Mouse (Mus musculus): ENCODE results near the gene Rasa3. TPM values are rescaled to one million over a fixed set of nuclear protein-coding genes. Genes with fewer than 3 reads are reported as not detected.
A peak's percentile ranks its signal among the peaks of the same experiment; 100 is the strongest.

The Rasa3 gene
- polyA plus RNA-seq (2015; fragmentation: Nextera tagmentation; extraction: Ambion mirVana), result 15.9 and 19.1 TPM in 2 replicates

DNA sequence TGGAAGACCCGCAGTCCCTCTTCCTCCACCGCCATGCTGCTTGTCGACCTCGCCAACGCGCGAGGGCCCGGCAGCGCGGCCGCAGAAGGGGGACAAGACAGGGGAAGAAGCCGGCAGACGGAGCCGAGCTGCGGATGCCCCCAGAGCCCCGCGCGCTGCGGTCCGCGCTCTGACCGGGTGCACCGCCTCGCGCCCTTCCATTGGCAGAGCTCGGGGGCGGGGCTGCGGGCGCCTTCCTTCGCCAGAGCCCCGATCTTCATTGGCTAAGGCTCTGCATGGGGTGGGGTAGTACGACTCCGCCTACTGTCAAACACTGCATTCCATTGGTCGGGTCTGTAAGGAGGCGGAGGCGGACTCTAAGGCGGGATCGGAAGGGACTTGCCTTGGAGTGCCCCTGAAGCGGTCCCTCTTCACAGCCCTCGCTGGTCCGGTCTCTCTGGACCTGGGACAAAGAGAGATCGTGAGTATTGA lies at the start of gene Rasa3:
Rasa3 (minus strand) TSS at position 191 of the 471 bp plus-strand sequence.
- ATAC-seq (ENCODE audit: low read depth), result peak; percentile 96
- peak; percentile 92 for DNase-seq
- WGBS (ENCODE audit: insufficient replicate concordance), result under 1% methylated on average over 34 of the region's 42 CpGs

DNA sequence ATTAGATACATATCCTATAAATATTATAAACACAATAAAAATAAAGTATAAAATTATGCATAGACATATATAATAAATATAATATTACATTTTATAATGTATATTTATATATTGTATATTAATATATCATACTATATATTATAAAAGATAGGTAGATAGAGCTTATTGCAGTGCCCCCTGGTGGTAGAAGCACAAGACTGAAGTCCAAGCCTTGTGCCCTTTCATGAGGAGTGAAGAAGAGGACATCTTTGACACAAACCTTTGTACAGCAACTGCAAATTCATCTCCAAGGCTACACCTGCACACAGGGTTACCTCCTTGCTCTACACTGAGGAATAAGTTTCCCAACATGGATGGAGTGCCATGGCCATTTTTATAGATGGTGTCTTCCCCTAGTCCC lies 48.3 kb upstream of the Rasa3 start:
- no peaks in the 10 kb centered on the region for H3K27me3 ChIP-seq
- H3K4me2 ChIP-seq, result no peak overlapping the region
- no peaks in the 10 kb centered on the region for H3K4me1 ChIP-seq (replicated peaks)
- no peak for ATAC-seq (ENCODE audit: low read depth)
- H3K36me3 ChIP-seq, result no peaks in the 10 kb centered on the region
- DNase-seq, result no peak
- no peak overlapping the region for H3K27ac ChIP-seq
- H3K9me3 ChIP-seq (replicated peaks), result no peaks in the 10 kb centered on the region
- H3K4me3 ChIP-seq (replicated peaks), result no peak overlapping the region
- no peak overlapping the region for H3K9ac ChIP-seq

More for the DNA sequence above, at the start of gene Rasa3:
- Histone ChIP-seq H3K27ac (peak within 1 kb of the TSS; percentile 76), H3K4me2 (peak within 1 kb of the TSS; percentile 99), H3K27me3 (no peaks in the 10 kb centered on the region), H3K36me3 (no peaks in the 10 kb centered on the region), H3K4me3 (replicated peaks) (peak within 1 kb of the TSS; percentile 80), H3K9me3 (replicated peaks) (no peaks in the 10 kb centered on the region), H3K4me1 (replicated peaks) (peaks cover 58% of the 10 kb centered on the region), H3K9ac (peak within 1 kb of the TSS; percentile 81)

DNA sequence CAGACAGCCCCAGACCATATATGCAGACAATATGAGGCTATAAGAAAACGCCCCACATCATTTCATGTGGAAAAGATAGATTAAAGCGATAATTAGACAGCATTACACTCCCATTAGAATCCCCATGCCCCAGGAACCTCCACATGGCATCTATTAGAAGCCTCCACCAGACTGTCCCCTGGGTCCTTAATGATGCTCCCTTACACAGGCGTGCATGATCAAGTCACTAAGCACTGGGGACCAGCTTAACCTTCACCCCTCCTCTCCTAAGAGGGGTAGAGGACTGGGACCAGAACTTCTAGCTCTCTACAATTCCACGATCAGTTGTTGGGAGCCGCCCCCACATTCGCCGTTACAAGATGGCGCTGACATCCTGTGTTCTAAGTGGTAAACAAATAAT lies 41.6 kb upstream of the Rasa3 start:
- Histone ChIP-seq H3K4me3 (replicated peaks) (no peak overlapping the region), H3K27ac (no peak overlapping the region), H3K9me3 (replicated peaks) (no peaks in the 10 kb centered on the region), H3K9ac (no peak overlapping the region), H3K4me1 (replicated peaks) (no peaks in the 10 kb centered on the region), H3K27me3 (no peaks in the 10 kb centered on the region), H3K36me3 (no peaks in the 10 kb centered on the region), H3K4me2 (no peak overlapping the region)
- ATAC-seq (ENCODE audit: low read depth) (no peak), DNase-seq (no peak)
- 85% methylated on average over 8 of the region's 8 CpGs for WGBS (ENCODE audit: insufficient replicate concordance)

DNA sequence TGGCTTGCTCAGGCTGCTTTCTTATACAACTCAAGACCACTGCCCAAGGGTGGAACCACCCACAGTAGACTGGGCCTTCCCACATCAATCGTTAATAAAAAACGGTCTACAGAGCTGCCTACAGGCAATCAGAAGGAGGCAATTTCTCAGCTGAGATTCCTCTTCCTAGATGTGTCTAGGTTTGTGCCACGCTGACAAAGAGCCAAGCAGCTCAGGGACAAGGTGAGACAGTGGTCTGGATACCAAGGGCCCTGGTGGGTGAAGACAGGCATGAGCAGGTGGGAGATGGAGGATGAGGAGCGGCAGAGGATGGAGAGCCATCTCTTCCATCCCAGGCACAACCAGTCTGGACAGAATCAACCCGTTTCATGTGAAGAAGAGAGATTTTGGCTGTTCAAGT lies 31.1 kb upstream of the Rasa3 start:
- WGBS (ENCODE audit: insufficient replicate concordance), result 75% methylated on average over 5 of the region's 5 CpGs

DNA sequence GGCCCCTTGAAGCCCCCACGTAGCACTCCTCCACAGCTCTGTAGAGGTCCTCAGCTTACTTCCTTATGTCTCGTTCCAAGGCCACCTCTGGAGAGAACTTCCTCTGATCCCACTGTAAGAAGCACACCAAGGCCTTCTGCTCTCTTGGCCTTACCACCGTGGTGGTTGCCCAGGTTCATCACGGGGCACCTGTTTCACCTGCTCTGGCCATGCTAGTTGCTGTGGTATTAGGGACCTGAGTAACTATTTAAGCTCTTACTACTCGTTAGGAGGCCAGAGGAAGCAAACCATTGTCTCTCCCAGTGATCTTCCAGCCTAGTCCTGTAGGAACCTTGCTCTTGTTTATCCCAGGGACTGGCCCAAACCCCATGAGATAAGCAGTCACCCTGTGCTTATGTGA lies 29.5 kb upstream of the Rasa3 start:
- no peaks in the 10 kb centered on the region for H3K9me3 ChIP-seq (replicated peaks)
- no peaks in the 10 kb centered on the region for H3K36me3 ChIP-seq
- no peak overlapping the region for H3K27ac ChIP-seq
- H3K4me3 ChIP-seq (replicated peaks), result no peak overlapping the region
- WGBS (ENCODE audit: insufficient replicate concordance), result 53% methylated on average over 5 of the region's 5 CpGs
- peaks cover 5% of the 10 kb centered on the region; the same call in 1 of the 2 replicates for H3K4me1 ChIP-seq (replicated peaks)
- H3K27me3 ChIP-seq, result no peaks in the 10 kb centered on the region
- ATAC-seq (ENCODE audit: low read depth) (no peak), DNase-seq (no peak)
- no peak overlapping the region for H3K4me2 ChIP-seq
- no peak overlapping the region for H3K9ac ChIP-seq

More for the DNA sequence above, 31.1 kb upstream of the Rasa3 start:
- no peak overlapping the region for H3K27ac ChIP-seq
- H3K4me3 ChIP-seq (replicated peaks), result no peak overlapping the region
- H3K9ac ChIP-seq, result no peak overlapping the region
- H3K4me1 ChIP-seq (replicated peaks), result no peaks in the 10 kb centered on the region
- DNase-seq (no peak), ATAC-seq (ENCODE audit: low read depth) (no peak)
- no peaks in the 10 kb centered on the region for H3K27me3 ChIP-seq
- H3K4me2 ChIP-seq, result no peak overlapping the region
- H3K36me3 ChIP-seq, result no peaks in the 10 kb centered on the region
- H3K9me3 ChIP-seq (replicated peaks), result no peaks in the 10 kb centered on the region

DNA sequence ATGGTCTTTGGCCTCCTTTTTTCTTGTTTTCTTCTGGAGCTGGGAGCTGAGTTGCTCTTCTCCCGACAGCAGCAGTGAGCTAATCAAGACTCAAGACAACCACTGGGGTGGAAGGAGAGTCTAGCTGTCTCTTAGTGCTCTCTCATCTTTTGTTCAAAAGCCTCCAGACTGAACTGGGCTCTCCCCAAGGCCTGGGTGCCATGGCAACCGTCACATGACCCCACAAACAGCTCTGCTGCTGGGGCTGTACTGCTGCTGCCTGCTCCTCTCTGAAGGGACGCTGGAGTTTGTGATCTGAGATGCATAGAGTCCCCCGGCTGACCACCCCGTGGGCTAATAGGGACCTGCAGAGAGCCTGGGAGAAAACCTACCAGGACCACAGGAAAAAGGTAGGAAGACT lies 28.3 kb upstream of the Rasa3 start, which contains the start of gene Cfap97d2:
Cfap97d2 (plus strand) TSS at position 222 of the 400 bp plus-strand sequence.
- DNase-seq, result no peak
- Histone ChIP-seq H3K4me3 (replicated peaks) (no peak within 1 kb of the TSS), H3K36me3 (no peaks in the 10 kb centered on the region), H3K27ac (no peak within 1 kb of the TSS), H3K9ac (no peak within 1 kb of the TSS), H3K4me2 (no peak within 1 kb of the TSS), H3K27me3 (no peaks in the 10 kb centered on the region), H3K9me3 (replicated peaks) (no peaks in the 10 kb centered on the region), H3K4me1 (replicated peaks) (peaks cover 5% of the 10 kb centered on the region; the same call in 1 of the 2 replicates)
- no peak for ATAC-seq (ENCODE audit: low read depth)
- 36% methylated on average over 5 of the region's 5 CpGs for WGBS (ENCODE audit: insufficient replicate concordance)

DNA sequence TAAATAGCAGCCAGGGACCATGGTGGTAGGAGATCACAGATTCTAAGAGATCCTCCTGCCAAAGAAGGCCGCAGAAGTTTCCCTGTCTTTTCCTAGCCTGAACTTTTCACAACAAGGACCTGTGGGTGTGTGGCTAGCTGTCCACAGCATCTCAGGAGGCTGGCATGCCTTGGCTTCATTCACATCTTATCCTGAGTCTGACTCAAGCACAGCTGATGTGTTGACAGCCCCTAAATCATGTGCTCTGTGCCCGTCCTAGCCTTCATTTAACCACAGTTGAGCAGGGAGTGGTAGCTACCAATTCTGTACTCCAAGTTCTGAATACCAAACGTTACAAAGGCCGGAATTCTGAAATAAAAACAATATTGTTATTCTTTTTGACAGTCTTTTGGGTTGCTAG lies 26.9 kb upstream of the Rasa3 start:
- Histone ChIP-seq H3K36me3 (no peaks in the 10 kb centered on the region), H3K9ac (no peak overlapping the region), H3K27ac (no peak overlapping the region), H3K4me1 (replicated peaks) (peaks cover 18% of the 10 kb centered on the region), H3K27me3 (no peaks in the 10 kb centered on the region), H3K4me3 (replicated peaks) (no peak overlapping the region), H3K9me3 (replicated peaks) (no peaks in the 10 kb centered on the region), H3K4me2 (no peak overlapping the region)
- DNase-seq (no peak), ATAC-seq (ENCODE audit: low read depth) (no peak)
- 61% methylated on average over 4 of the region's 4 CpGs for WGBS (ENCODE audit: insufficient replicate concordance)

DNA sequence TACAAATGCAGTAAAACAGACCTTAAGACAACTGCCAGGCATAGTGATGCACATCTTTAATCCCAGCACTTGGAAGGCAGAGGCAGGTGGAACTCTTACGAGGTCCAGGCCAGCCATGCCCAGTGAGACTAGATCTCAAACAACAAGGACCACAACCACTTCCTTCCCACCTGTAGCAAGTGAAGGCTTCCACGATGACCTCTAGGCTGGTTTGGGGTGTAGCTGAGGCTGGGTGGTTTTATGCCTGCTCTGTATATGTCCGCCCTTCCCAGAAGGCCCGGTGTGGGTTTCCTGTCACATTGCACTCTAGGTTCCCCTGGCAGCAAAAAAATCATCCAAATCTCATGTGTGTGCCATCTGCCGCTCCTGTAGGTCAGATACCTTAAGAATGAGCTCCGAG lies 26.4 kb upstream of the Rasa3 start:
- Histone ChIP-seq H3K36me3 (no peaks in the 10 kb centered on the region), H3K4me2 (no peak overlapping the region), H3K27ac (no peak overlapping the region), H3K9me3 (replicated peaks) (no peaks in the 10 kb centered on the region), H3K4me3 (replicated peaks) (no peak overlapping the region), H3K27me3 (no peaks in the 10 kb centered on the region), H3K4me1 (replicated peaks) (peaks cover 23% of the 10 kb centered on the region), H3K9ac (no peak overlapping the region)
- WGBS (ENCODE audit: insufficient replicate concordance), result 60% methylated on average over 6 of the region's 6 CpGs
- ATAC-seq (ENCODE audit: low read depth), result no peak
- no peak for DNase-seq

DNA sequence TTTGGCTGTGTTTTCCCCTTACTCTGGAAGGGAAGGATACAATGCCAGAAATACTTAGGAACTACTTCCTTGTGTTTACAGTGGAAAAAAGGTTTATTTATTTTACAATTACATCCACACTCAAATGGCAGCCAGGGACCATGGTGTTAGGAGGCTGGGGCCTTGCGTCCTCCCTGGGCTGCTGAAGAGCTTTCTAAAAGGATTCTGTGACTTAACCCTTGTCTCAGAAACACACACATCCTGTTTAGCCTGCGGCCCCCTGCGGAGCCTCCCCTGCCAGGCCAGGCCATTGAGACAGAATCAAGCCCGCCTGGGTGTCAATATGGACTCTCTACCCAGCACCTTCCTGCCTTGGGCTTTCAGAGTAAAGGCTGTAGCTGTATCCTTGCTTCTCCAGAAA lies 25.4 kb upstream of the Rasa3 start:
- H3K36me3 ChIP-seq, result no peaks in the 10 kb centered on the region
- no peak overlapping the region for H3K27ac ChIP-seq
- ATAC-seq (ENCODE audit: low read depth) (no peak), DNase-seq (no peak)
- no peaks in the 10 kb centered on the region for H3K27me3 ChIP-seq
- peaks cover 28% of the 10 kb centered on the region for H3K4me1 ChIP-seq (replicated peaks)
- no peaks in the 10 kb centered on the region for H3K9me3 ChIP-seq (replicated peaks)
- H3K9ac ChIP-seq, result no peak overlapping the region
- 14% methylated on average over 4 of the region's 4 CpGs for WGBS (ENCODE audit: insufficient replicate concordance)
- no peak overlapping the region for H3K4me2 ChIP-seq
- H3K4me3 ChIP-seq (replicated peaks), result no peak overlapping the region

DNA sequence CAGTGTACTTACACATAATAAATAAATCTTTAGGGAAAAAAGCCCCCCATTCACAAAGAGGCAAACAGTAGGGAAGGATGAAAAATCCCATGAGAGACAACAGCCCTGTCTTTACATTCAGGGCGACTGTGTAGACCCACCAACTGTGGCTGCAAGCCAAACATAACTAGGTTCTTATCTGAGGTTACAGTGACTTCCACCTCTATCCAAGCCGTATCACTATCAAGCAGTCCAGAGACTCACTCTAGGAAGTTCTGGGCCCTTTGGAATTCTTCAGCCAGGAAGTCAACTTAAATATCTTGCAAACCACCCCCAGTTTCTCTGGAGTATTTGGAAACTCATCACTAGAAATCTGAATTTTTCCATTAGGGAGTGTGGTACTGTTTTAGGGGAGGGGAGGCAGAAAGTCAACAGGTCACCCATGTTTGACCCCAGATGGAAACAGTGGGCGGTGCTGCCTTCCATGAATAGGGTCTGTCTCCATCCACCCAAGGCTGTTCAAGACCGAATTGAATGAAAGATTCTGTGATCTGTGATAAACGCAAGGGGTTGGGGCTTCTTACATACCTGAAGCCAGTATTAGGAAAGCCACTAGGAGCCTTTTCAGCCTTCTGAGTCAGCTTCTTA lies 22.0 kb upstream of the Rasa3 start:
- ATAC-seq (ENCODE audit: low read depth) (peak; percentile 67), DNase-seq (no peak)
- 22% methylated on average over 5 of the region's 5 CpGs for WGBS (ENCODE audit: insufficient replicate concordance)
- no peaks in the 10 kb centered on the region for H3K9me3 ChIP-seq (replicated peaks)
- H3K36me3 ChIP-seq, result no peaks in the 10 kb centered on the region
- no peaks in the 10 kb centered on the region for H3K27me3 ChIP-seq
- H3K27ac ChIP-seq, result no peak overlapping the region
- H3K9ac ChIP-seq, result no peak overlapping the region
- H3K4me2 ChIP-seq, result no peak overlapping the region
- H3K4me3 ChIP-seq (replicated peaks), result no peak overlapping the region
- H3K4me1 ChIP-seq (replicated peaks), result peaks cover 28% of the 10 kb centered on the region

DNA sequence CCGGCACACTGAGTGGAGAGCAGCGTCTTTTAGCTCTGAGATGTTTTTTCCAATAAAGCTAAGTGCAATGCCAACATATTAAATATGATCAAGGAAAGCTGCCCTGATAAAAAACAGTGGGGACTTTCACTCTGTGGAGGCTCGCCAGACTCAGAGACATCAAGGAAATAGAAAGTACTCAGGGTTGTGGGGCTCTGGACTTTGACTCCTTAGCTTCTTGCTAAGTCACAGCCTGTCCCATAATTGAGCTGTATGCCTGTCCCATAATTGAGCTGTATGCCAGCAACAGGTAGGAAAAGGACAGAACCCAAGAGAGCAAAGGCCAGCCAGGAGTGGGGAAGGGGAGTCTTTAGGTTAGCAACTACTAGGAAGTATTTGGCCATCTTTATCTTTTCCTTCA lies 20.9 kb upstream of the Rasa3 start:
- Histone ChIP-seq H3K27ac (no peak overlapping the region; the same call in 1 of the 2 replicates), H3K4me1 (replicated peaks) (peaks cover 28% of the 10 kb centered on the region), H3K9ac (no peak overlapping the region), H3K36me3 (no peaks in the 10 kb centered on the region), H3K27me3 (no peaks in the 10 kb centered on the region), H3K4me3 (replicated peaks) (no peak overlapping the region), H3K9me3 (replicated peaks) (no peaks in the 10 kb centered on the region), H3K4me2 (no peak overlapping the region)
- DNase-seq, result no peak
- no peak for ATAC-seq (ENCODE audit: low read depth)
- WGBS (ENCODE audit: insufficient replicate concordance), result 58% methylated on average over 3 of the region's 3 CpGs

DNA sequence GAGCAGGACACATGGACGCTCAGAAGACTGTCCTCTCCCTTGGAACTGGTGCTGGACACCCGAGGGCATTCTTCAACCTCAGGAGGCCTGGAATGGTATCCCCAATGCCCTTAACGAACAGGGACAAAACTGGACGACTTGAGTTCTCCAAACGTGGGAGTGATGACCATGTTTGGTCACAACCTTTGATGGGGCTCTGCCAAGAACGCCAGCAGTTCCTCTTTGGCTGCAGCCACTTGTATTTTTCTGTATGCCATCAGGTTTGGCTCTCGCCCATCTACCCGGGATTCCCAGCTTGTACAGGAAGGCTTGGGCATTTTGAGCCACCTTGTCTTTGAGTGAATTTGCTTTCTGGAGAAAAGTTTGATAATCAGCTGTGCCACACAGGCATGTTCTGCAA lies 20.3 kb upstream of the Rasa3 start:
- Histone ChIP-seq H3K27ac (no peak overlapping the region), H3K4me2 (no peak overlapping the region), H3K36me3 (no peaks in the 10 kb centered on the region), H3K4me1 (replicated peaks) (peaks cover 23% of the 10 kb centered on the region), H3K4me3 (replicated peaks) (no peak overlapping the region), H3K9me3 (replicated peaks) (no peaks in the 10 kb centered on the region), H3K27me3 (no peaks in the 10 kb centered on the region), H3K9ac (no peak overlapping the region)
- 47% methylated on average over 8 of the region's 8 CpGs for WGBS (ENCODE audit: insufficient replicate concordance)
- DNase-seq, result no peak
- no peak for ATAC-seq (ENCODE audit: low read depth)

Data from liver, embryonic 13.5 days (tissue).